Mouse (Mus musculus) stomach, embryonic 16.5 days (tissue): ENCODE results near the gene Eepd1. TPM values are rescaled to one million over a fixed set of nuclear protein-coding genes. Genes with fewer than 3 reads are reported as not detected.
A peak's percentile ranks its signal among the peaks of the same experiment; 100 is the strongest.

Experiments used
- ATAC-seq: fragments of 200-750 bp; cut with Nextera tagmentation; 2 replicates; pipeline ENCODE4 v1.8.0; 2017; ENCODE audit warnings: moderate number of reproducible peaks, moderate TSS enrichment; ENCODE audit not compliant: insufficient read depth, low FRiP score
- H3K27ac ChIP-seq: fragments of 300-500 bp; sonication (generic); 2 replicates; pipeline ENCODE4 v1.5.1; 2014; ENCODE audit warnings: low read length
- H3K27me3 ChIP-seq: fragments of 300-500 bp; sonication (generic); 2 replicates; pipeline ENCODE4 v1.6.1; 2014; ENCODE audit warnings: low read length, control low read depth, mixed read lengths; ENCODE audit not compliant: control insufficient read depth, insufficient read depth
- H3K36me3 ChIP-seq: fragments of 300-500 bp; sonication (generic); 2 replicates; pipeline ENCODE4 v1.6.1; 2014; ENCODE audit warnings: low read length; ENCODE audit not compliant: control insufficient read depth, insufficient read depth
- H3K4me1 ChIP-seq: fragments of 300-500 bp; sonication (generic); 2 replicates; pipeline ENCODE4 v1.6.1; 2014; ENCODE audit warnings: low read length, control low read depth, mixed read lengths; ENCODE audit not compliant: control insufficient read depth, insufficient read depth
- H3K4me2 ChIP-seq: fragments of 300-500 bp; sonication (generic); 2 replicates; pipeline ENCODE4 v1.6.1; 2014; ENCODE audit warnings: low read depth, low read length, mixed read lengths
- H3K4me3 ChIP-seq: fragments of 300-500 bp; sonication (generic); replicated peaks from 2 replicates; pipeline ENCODE4 v1.5.1; 2014; ENCODE audit warnings: mild to moderate bottlenecking, low read length
- H3K9ac ChIP-seq: fragments of 300-500 bp; sonication (generic); 2 replicates; pipeline ENCODE4 v1.6.1; 2014; ENCODE audit warnings: low read length
- H3K9me3 ChIP-seq: fragments of 300-500 bp; sonication (generic); replicated peaks from 2 replicates; pipeline ENCODE4 v1.6.1; 2016; ENCODE audit warnings: low read length, control low read depth; ENCODE audit not compliant: control insufficient read depth
- WGBS: fragments of 180-500 bp; shearing (Covaris S2); extraction: QIAGEN DNeasy Blood & Tissue Kit; methylation state at CpG from one replicate; pipeline ENCODE4 v1.1.7; 2014; 5-methylcytosine and 5-hydroxymethylcytosine counted together
- polyA plus RNA-seq: library from polyadenylated mRNA; unstranded; fragments of >200 nt; fragmentation: Nextera tagmentation; extraction: Ambion mirVana; gene quantifications from 2 replicates; pipeline ENCODE4 v1.2.1, GENCODE M21; 2015

The Eepd1 gene
- polyA plus RNA-seq, 1 experiment from 2014 or later: 14.9 TPM

DNA sequence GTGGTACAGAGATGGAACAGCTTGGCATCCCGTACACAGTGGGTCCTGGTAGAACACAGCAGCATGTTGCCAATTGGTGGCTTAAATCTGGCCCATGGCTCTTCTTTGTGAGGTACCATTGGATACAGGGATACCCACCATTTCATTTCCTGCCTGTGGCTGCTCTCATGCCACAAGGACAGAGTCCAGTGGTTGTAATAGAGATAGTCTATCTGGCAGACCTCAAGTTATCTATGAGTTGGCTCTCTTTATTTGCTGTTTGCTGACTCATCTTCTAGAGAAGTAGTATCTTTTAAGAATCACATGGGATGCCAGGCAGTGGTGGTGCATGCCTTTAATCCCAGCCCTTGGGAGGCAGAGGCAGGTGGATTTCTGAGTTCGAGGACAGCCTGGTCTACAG is 76.0 kb downstream of the Eepd1 start:
- no peak overlapping the region for H3K4me3 ChIP-seq
- H3K4me2 ChIP-seq: no peak overlapping the region
- H3K4me1 ChIP-seq: no peaks in the 10 kb centered on the region
- H3K27me3 ChIP-seq: no peaks in the 10 kb centered on the region
- no peak overlapping the region for H3K9ac ChIP-seq
- H3K36me3 ChIP-seq: no peaks in the 10 kb centered on the region
- H3K27ac ChIP-seq: no peak overlapping the region
- WGBS: 83% methylated on average over 2 of the region's 2 CpGs
- no peaks in the 10 kb centered on the region for H3K9me3 ChIP-seq
- no peak for ATAC-seq

DNA sequence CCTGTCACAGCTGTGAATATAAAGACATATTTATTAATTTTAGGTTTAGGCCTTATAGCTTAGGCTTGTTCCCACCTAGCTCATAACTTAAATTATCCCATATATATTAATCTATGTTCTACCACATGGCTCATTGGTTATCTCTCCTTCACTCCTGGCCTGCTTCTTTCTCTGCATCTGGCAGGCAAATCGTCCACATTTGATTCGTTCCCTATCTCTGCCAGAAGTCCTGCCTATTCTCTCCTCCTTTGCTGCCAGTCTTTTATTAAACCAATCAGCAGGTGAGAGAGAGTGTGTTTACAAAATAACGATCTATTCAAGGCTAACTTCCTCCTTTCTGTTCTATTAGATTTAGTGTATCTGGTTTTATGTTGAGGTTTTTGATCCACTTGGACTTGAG is 77.5 kb downstream of the Eepd1 start:
- Histone ChIP-seq H3K9ac (no peak overlapping the region), H3K9me3 (0 out of 2 replicates have a peak, but pooled peaks cover 2% of the 10 kb centered on the region), H3K27me3 (no peaks in the 10 kb centered on the region), H3K4me2 (no peak overlapping the region), H3K36me3 (no peaks in the 10 kb centered on the region), H3K4me3 (no peak overlapping the region), H3K4me1 (no peaks in the 10 kb centered on the region), H3K27ac (no peak overlapping the region)
- WGBS: 77% methylated on average over 3 of the region's 3 CpGs
- ATAC-seq: no peak

DNA sequence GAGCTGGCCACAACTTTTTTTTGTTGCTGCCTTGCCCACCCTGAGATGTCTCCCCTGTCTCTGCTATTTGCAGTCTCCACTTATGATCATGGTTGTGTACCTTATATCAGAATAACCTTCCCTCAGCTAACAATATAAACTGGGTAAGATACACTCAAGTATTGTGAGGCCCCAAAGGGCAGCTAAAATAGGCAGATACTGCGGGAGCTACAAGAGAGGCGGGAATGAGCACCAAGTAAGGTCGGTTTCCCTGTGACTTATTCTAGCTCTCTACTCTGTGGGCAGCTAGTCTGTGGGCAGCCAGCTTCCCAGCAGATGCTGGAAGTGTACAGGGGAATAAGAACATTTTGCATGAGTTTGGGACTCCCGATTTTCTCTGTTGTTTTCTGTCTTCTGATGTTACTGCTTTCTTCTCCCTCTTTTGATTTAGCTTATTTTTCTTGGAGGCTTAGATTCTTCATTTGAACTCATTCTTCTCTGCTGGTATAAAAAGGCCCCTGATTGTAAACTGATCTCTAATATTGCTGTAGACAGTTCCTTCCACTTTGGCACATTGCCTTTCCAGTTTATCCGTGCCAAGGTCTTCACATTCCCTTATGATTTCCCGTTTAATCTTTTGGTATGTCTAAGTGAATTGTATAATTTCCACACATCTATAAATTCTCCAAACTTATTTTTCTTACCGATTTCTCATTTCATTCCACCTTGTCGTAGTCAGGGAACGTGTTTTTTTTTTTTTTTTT is 78.8 kb downstream of the Eepd1 start:
- Histone ChIP-seq H3K27ac (no peak overlapping the region), H3K4me3 (no peak overlapping the region), H3K9me3 (0 out of 2 replicates have a peak, but pooled peaks cover 2% of the 10 kb centered on the region), H3K36me3 (no peaks in the 10 kb centered on the region), H3K4me1 (no peaks in the 10 kb centered on the region), H3K4me2 (no peak overlapping the region), H3K27me3 (no peaks in the 10 kb centered on the region), H3K9ac (no peak overlapping the region)
- 66% methylated on average over 9 of the region's 9 CpGs for WGBS
- ATAC-seq: no peak

DNA sequence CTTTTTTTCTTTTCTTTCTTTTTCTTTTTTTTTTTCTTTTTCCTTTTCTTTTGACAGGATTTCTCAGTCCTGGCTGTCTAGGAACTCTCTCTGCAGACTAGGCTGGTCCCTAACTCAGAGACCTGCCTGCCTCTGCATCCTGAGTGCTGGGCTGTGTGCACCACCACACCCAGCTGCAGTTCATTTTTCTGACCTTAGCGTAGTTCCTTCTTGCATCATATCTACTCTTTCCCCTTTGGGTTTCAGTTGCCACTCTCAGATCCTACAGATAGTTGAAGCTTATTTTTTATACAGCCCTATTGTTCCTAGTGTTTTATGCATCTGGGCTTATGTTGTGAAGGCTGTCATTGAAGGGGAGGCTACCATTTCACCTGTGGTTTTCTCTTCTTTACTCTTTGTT is 79.8 kb downstream of the Eepd1 start:
- no peaks in the 10 kb centered on the region for H3K4me1 ChIP-seq
- no peak overlapping the region for H3K4me2 ChIP-seq
- H3K4me3 ChIP-seq: no peak overlapping the region
- 0 out of 2 replicates have a peak, but pooled peaks cover 2% of the 10 kb centered on the region for H3K9me3 ChIP-seq
- H3K27ac ChIP-seq: no peak overlapping the region
- no peaks in the 10 kb centered on the region for H3K36me3 ChIP-seq
- H3K9ac ChIP-seq: no peak overlapping the region
- no peaks in the 10 kb centered on the region for H3K27me3 ChIP-seq
- ATAC-seq: no peak
- 87% methylated on average over 1 of the region's 1 CpGs for WGBS

DNA sequence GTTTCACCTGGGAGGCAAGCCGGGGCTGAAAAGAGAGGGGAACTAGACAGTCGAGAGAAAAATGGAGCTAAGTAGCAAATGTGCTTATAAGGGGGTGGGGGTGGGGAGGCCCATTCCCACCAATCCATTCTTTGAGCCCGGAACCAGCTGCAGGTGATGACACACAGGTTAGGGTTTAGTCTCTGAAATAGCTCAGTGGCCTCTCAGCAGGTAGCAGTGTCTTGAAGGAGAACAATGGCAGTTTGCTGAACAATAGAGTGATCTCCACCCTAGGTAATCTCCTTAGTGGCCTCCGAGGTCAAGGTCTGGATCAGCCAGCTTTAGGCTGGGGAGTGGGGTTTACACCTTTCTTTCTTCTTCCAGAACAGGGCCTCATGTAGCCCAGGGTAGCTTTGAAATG is 82.5 kb downstream of the Eepd1 start:
- Histone ChIP-seq H3K9me3 (0 out of 2 replicates have a peak, but pooled peaks cover 2% of the 10 kb centered on the region), H3K4me3 (no peak overlapping the region), H3K27me3 (no peaks in the 10 kb centered on the region), H3K36me3 (no peaks in the 10 kb centered on the region), H3K4me1 (no peaks in the 10 kb centered on the region), H3K9ac (no peak overlapping the region), H3K27ac (no peak overlapping the region), H3K4me2 (no peak overlapping the region)
- WGBS: 75% methylated on average over 4 of the region's 4 CpGs
- no peak for ATAC-seq

DNA sequence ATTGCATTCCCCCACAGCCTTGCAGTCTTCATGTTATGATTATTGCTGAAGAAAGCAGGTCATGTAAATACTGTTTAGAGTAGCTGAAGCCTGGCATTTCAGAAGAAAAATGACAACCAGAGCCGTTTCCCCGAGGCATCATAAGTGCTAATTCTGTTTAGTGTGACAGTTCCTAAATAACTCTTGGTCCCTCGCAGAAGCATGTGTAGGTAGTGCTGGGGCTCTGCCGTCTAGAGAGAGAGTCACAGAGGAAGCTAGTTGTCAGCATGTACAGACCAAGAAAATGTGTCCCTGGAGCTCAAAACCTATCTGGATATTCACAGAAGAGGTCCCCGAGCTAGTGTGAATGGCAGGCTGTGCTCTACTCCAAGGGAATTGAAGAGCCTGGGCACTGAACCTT is 85.7 kb downstream of the Eepd1 start:
- Histone ChIP-seq H3K9ac (no peak overlapping the region), H3K27ac (no peak overlapping the region), H3K36me3 (no peaks in the 10 kb centered on the region), H3K4me3 (no peak overlapping the region), H3K27me3 (no peaks in the 10 kb centered on the region), H3K4me1 (peaks cover 14% of the 10 kb centered on the region; the same call in 1 of the 2 replicates), H3K9me3 (0 out of 2 replicates have a peak, but pooled peaks cover 2% of the 10 kb centered on the region), H3K4me2 (no peak overlapping the region)
- ATAC-seq: no peak
- 43% methylated on average over 5 of the region's 5 CpGs for WGBS

DNA sequence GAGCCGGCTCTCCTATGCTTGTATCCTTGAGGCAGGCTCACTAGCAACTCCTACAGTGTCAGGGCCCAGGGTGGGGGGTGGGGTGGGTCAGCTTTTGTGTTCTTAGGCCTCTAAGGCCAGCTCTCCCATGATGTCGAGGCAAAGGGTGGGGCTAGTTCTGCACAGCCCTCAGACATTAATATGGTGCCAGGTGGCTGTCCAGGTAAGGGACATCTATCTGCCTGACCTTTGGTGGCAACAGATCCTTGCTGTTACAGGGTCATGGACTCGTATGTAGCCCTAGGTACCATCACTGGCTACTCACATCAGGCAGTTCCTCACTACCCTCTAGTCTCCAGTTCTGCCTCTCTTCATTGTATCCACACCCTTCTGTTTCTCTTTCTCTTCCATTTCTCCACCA is 87.4 kb downstream of the Eepd1 start:
- H3K4me3 ChIP-seq: no peak overlapping the region
- H3K9ac ChIP-seq: no peak overlapping the region
- no peak overlapping the region for H3K4me2 ChIP-seq
- no peaks in the 10 kb centered on the region for H3K9me3 ChIP-seq
- ATAC-seq: no peak
- no peak overlapping the region for H3K27ac ChIP-seq
- WGBS: 49% methylated on average over 3 of the region's 3 CpGs
- H3K4me1 ChIP-seq: peaks cover 14% of the 10 kb centered on the region; the same call in 1 of the 2 replicates
- H3K27me3 ChIP-seq: no peaks in the 10 kb centered on the region
- H3K36me3 ChIP-seq: no peaks in the 10 kb centered on the region

DNA sequence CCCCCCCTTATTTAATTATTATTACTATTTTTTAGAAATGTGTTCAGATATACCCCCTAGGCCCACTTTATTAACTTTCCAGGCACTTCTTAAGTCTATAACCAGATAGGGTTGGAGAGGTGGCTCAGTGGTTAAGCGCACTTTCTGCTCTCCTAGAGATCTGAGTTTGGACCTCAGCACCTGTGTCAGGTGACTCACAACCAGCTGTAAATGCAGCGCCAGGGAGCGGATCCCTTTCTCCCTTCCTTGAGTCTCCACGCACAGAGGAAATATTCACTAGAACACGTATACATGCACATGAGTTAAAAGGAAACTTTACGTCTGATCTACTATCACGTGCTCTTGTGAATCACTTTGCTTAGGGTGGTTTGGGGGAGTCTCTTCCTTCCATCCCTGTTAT is 88.7 kb downstream of the Eepd1 start:
- no peaks in the 10 kb centered on the region for H3K27me3 ChIP-seq
- no peak overlapping the region for H3K4me2 ChIP-seq
- H3K27ac ChIP-seq: peak overlapping the region; percentile 13; the same call in 1 of the 2 replicates
- no peak overlapping the region for H3K9ac ChIP-seq
- H3K36me3 ChIP-seq: no peaks in the 10 kb centered on the region
- no peaks in the 10 kb centered on the region for H3K9me3 ChIP-seq
- WGBS: 89% methylated on average over 7 of the region's 7 CpGs
- H3K4me1 ChIP-seq: peaks cover 14% of the 10 kb centered on the region; the same call in 1 of the 2 replicates
- H3K4me3 ChIP-seq: no peak overlapping the region
- no peak for ATAC-seq

DNA sequence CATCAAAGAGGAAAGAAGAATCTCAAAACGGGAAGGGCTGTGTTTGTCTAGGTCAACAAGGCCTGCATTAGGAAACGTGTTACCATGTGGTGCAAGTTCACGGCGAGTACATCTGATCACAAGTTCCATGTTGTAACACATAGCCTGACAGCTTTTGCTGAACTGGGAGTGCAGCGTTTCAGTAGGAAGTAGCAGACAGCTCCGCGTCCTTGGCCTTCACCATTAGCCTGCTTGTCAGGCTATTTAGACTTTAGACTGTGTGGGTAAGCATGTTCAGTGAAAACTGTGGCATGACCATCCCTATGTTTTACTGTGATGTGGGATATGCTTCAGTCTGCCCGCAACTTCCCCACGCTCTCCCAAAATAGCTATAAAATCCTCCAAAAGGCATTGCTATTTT is 89.1 kb downstream of the Eepd1 start:
- Histone ChIP-seq H3K27ac (peak overlapping the region; percentile 78), H3K36me3 (no peaks in the 10 kb centered on the region), H3K9ac (no peak overlapping the region), H3K9me3 (no peaks in the 10 kb centered on the region), H3K27me3 (no peaks in the 10 kb centered on the region), H3K4me1 (peaks cover 14% of the 10 kb centered on the region; the same call in 1 of the 2 replicates), H3K4me2 (no peak overlapping the region), H3K4me3 (no peak overlapping the region)
- WGBS: 68% methylated on average over 9 of the region's 9 CpGs
- ATAC-seq: no peak
